Mouse (Mus musculus): ENCODE results near the gene Scamp5.

The Scamp5 gene

GRCm38 (mm10) chr9:57419521-57420267, 48.2 kb downstream of the Scamp5 start:
- DNase-seq (ENCODE audit: low spot score in 2 of 2) = no peak

GRCm38 (mm10) chr9:57417341-57417740, 50.5 kb downstream of the Scamp5 start:
- DNase-seq (ENCODE audit: low spot score in 2 of 2) = no peak

GRCm38 (mm10) chr9:57407120-57407905, 60.5 kb downstream of the Scamp5 start:
- DNase-seq (ENCODE audit: low spot score in 2 of 2) = no peak

- DNase-seq (ENCODE audit: low spot score in 2 of 2) = no peak
Observed at GRCm38 (mm10) chr9:57406395-57406794, 61.5 kb downstream of the Scamp5 start.

- no peak for DNase-seq (ENCODE audit: low spot score in 2 of 2)
Observed at GRCm38 (mm10) chr9:57404036-57404435, 63.8 kb downstream of the Scamp5 start.

- DNase-seq (ENCODE audit: low spot score in 2 of 2) = no peak
Observed at GRCm38 (mm10) chr9:57402318-57403251, 65.3 kb downstream of the Scamp5 start.

- no peak for DNase-seq (ENCODE audit: low spot score in 2 of 2)
Observed at GRCm38 (mm10) chr9:57398773-57399172, 69.1 kb downstream of the Scamp5 start.

- DNase-seq (ENCODE audit: low spot score in 2 of 2) = no peak
Observed at GRCm38 (mm10) chr9:57392892-57393291, 75.0 kb downstream of the Scamp5 start.

Data from spleen, postnatal 36 days (tissue).